Mouse (Mus musculus) c-Kit-positive CD71-negative TER-119-negative erythroid progenitor cells, embryonic 14.5 days (primary cell): ENCODE results near the gene Raver2.

Source experiments
- DNase-seq: peaks from one replicate; pipeline ENCODE4 v3.0.0-alpha.2; 2013; ENCODE audit warnings: low read depth

The Raver2 gene

GRCm38 (mm10) chr4:101107122-101107521 lies 38.3 kb downstream of the Raver2 start:
- no peak for DNase-seq

- DNase-seq, result no peak
Measured at GRCm38 (mm10) chr4:101121002-101121401, 52.2 kb downstream of the Raver2 start.

GRCm38 (mm10) chr4:101135013-101135412 lies 66.2 kb downstream of the Raver2 start:
- no peak for DNase-seq

GRCm38 (mm10) chr4:101135909-101136308 lies 67.1 kb downstream of the Raver2 start:
- DNase-seq, result no peak

- DNase-seq, result no peak
Measured at GRCm38 (mm10) chr4:101137975-101138374, 69.2 kb downstream of the Raver2 start.

- no peak for DNase-seq
Measured at GRCm38 (mm10) chr4:101141768-101142167, 73.0 kb downstream of the Raver2 start.

- DNase-seq, result no peak
Measured at GRCm38 (mm10) chr4:101143901-101144300, 75.1 kb downstream of the Raver2 start.

- DNase-seq, result no peak
Measured at GRCm38 (mm10) chr4:101144361-101144760, 75.6 kb downstream of the Raver2 start.

- DNase-seq, result no peak
Measured at GRCm38 (mm10) chr4:101144790-101145189, 76.0 kb downstream of the Raver2 start.

GRCm38 (mm10) chr4:101146047-101146745 lies 77.4 kb downstream of the Raver2 start:
- peak; percentile 62 for DNase-seq

- DNase-seq, result no peak
Measured at GRCm38 (mm10) chr4:101146891-101147655, 78.3 kb downstream of the Raver2 start.

- no peak for DNase-seq
Measured at GRCm38 (mm10) chr4:101155541-101155940, 86.8 kb downstream of the Raver2 start.

GRCm38 (mm10) chr4:101157476-101157875 lies 88.7 kb downstream of the Raver2 start:
- DNase-seq, result no peak

GRCm38 (mm10) chr4:101158282-101158681 lies 89.5 kb downstream of the Raver2 start:
- DNase-seq, result no peak

- DNase-seq, result no peak
Measured at GRCm38 (mm10) chr4:101159191-101159764, 90.5 kb downstream of the Raver2 start.

- DNase-seq, result no peak
Measured at GRCm38 (mm10) chr4:101160821-101161220, 92.0 kb downstream of the Raver2 start.

GRCm38 (mm10) chr4:101164189-101164588 lies 95.4 kb downstream of the Raver2 start:
- DNase-seq, result no peak

GRCm38 (mm10) chr4:101164673-101165072 lies 95.9 kb downstream of the Raver2 start:
- DNase-seq, result no peak

GRCm38 (mm10) chr4:101165776-101166175 lies 97.0 kb downstream of the Raver2 start:
- DNase-seq, result no peak

- DNase-seq, result no peak
Measured at GRCm38 (mm10) chr4:101167777-101168176, 99.0 kb downstream of the Raver2 start.

GRCm38 (mm10) chr4:101168189-101168778 lies 99.5 kb downstream of the Raver2 start:
- DNase-seq, result no peak

- DNase-seq, result no peak
Measured at GRCm38 (mm10) chr4:101172738-101173137, 104.0 kb downstream of the Raver2 start.
